Mouse (Mus musculus) heart, postnatal 0 days (tissue): Measurements from ENCODE around the gene Map2k1. TPM values are rescaled to one million over a fixed set of nuclear protein-coding genes. Genes with fewer than 3 reads are reported as not detected.
"Not testable (repeated sequence)": the region's sequence is repeated elsewhere in the genome, so short reads cannot be mapped to it uniquely, and the experiment has no call there.

Source experiments
- ATAC-seq: fragments of 200-750 bp; cut with Nextera tagmentation; 2 replicates; pipeline ENCODE4 v1.8.0; 2017; ENCODE audit warnings: low read depth, moderate number of reproducible peaks, moderate library complexity; ENCODE audit not compliant: insufficient read depth
- DNase-seq: peaks from one replicate; pipeline ENCODE4 v3.0.0-alpha.2; 2016; ENCODE audit warnings: low spot score
- H3K27ac ChIP-seq: fragments of 300-500 bp; sonication (generic); 2 replicates; pipeline ENCODE4 v1.5.1; 2014; ENCODE audit warnings: low read depth, mild to moderate bottlenecking
- H3K27me3 ChIP-seq: fragments of 300-500 bp; sonication (generic); 2 replicates; pipeline ENCODE4 v1.6.1; 2014; ENCODE audit warnings: low read length, mixed read lengths; ENCODE audit not compliant: control insufficient read depth, insufficient read depth
- H3K36me3 ChIP-seq: fragments of 300-500 bp; sonication (generic); replicated peaks from 2 replicates; pipeline ENCODE4 v1.6.1; 2014; ENCODE audit warnings: low read length, mixed read lengths; ENCODE audit not compliant: control insufficient read depth, insufficient read depth
- H3K4me1 ChIP-seq: fragments of 300-500 bp; sonication (generic); 2 replicates; pipeline ENCODE4 v1.6.1; 2014; ENCODE audit warnings: antibody characterized with exemption; ENCODE audit not compliant: control insufficient read depth, insufficient read depth
- H3K4me2 ChIP-seq: fragments of 300-500 bp; sonication (generic); 2 replicates; pipeline ENCODE4 v1.6.1; 2014; ENCODE audit warnings: low read depth, mild to moderate bottlenecking, low read length, moderate library complexity
- H3K4me3 ChIP-seq: fragments of 300-500 bp; sonication (generic); 2 replicates; pipeline ENCODE4 v1.5.1; 2014; ENCODE audit warnings: low read depth, low read length
- H3K9ac ChIP-seq: fragments of 300-500 bp; sonication (generic); replicated peaks from 2 replicates; pipeline ENCODE4 v1.6.1; 2014; ENCODE audit warnings: low read depth, low read length, mixed read lengths
- H3K9me3 ChIP-seq: fragments of 300-500 bp; sonication (generic); replicated peaks from 2 replicates; pipeline ENCODE4 v1.6.1; 2016; ENCODE audit warnings: low read length; ENCODE audit not compliant: control insufficient read depth
- CTCF ChIP-seq: IDR thresholded peaks from 2 replicates; pipeline ENCODE4 v1.5.1; 2016; ENCODE audit warnings: antibody characterized with exemption, control low read depth, low read depth
- EP300 ChIP-seq: IDR thresholded peaks from 2 replicates; pipeline ENCODE4 v1.6.1; 2016; ENCODE audit warnings: antibody characterized with exemption, low read depth
- WGBS: fragments of 180-500 bp; shearing (Covaris S2); extraction: QIAGEN DNeasy Blood & Tissue Kit; methylation state at CpG from one replicate; pipeline ENCODE4 v1.1.7; 2014; 5-methylcytosine and 5-hydroxymethylcytosine counted together
- polyA plus RNA-seq: library from polyadenylated mRNA; unstranded; fragments of >200 nt; fragmentation: Nextera tagmentation; extraction: Ambion mirVana; gene quantifications from 2 replicates; pipeline ENCODE4 v1.2.1, GENCODE M21; 2015
- total RNA-seq: library from RNA; depleted of rRNA; stranded (reverse); fragments of >200 nt; gene quantifications from 2 replicates; pipeline ENCODE4 v1.2.3, GENCODE M21; 2014; ENCODE audit warnings: low replicate concordance

Map2k1 gene
- total and polyA plus RNA-seq, 2 experiments from 2014 or later: 57.7 to 110 TPM

DNA sequence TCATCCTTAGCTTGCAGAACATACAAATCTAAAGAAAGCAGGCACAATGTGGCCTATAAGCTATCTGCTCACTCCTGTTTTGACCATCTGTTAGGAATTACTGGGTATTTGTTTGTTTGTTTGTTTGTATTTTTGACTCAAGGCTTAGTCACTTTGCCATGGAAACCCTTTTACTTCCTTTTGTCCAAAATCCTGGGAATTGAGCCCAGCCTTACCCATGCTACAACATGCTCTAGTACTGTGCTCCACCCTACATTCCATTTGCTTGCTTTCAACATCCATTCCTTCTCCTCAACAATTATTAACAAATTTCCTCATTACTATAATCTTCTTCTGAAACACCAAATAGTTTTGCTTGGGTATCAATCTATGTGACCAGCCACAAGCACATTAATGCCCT, 50.6 kb downstream of the Map2k1 start:
- TF ChIP-seq CTCF (no peak), EP300 (no peak)
- no peaks in the 10 kb centered on the region for H3K9me3 ChIP-seq
- DNase-seq (no peak), ATAC-seq (no peak)
- H3K27ac ChIP-seq: no peak overlapping the region
- no peak overlapping the region for H3K4me3 ChIP-seq
- H3K27me3 ChIP-seq: no peaks in the 10 kb centered on the region
- peaks cover 24% of the 10 kb centered on the region for H3K36me3 ChIP-seq
- no peaks in the 10 kb centered on the region; the same call in 1 of the 2 replicates for H3K4me1 ChIP-seq
- H3K9ac ChIP-seq: no peak overlapping the region
- no peak overlapping the region for H3K4me2 ChIP-seq

GRCm38 (mm10) chr9:64202331-64202730, 51.1 kb downstream of the Map2k1 start:
- TF ChIP-seq CTCF: no peak
- no peak for TF ChIP-seq EP300
- H3K9me3 ChIP-seq: no peaks in the 10 kb centered on the region
- no peak overlapping the region for H3K9ac ChIP-seq
- H3K27ac ChIP-seq: no peak overlapping the region
- H3K36me3 ChIP-seq: peaks cover 24% of the 10 kb centered on the region
- H3K4me2 ChIP-seq: no peak overlapping the region
- H3K4me3 ChIP-seq: no peak overlapping the region
- no peaks in the 10 kb centered on the region for H3K27me3 ChIP-seq
- DNase-seq (no peak), ATAC-seq (no peak)
- no peaks in the 10 kb centered on the region; the same call in 1 of the 2 replicates for H3K4me1 ChIP-seq

- Histone ChIP-seq H3K4me3 (no peak overlapping the region), H3K4me1 (0 out of 2 replicates have a peak, but pooled peaks cover 3% of the 10 kb centered on the region), H3K9ac (no peak overlapping the region), H3K36me3 (peaks cover 28% of the 10 kb centered on the region), H3K27me3 (no peaks in the 10 kb centered on the region), H3K4me2 (no peak overlapping the region), H3K27ac (no peak overlapping the region), H3K9me3 (no peaks in the 10 kb centered on the region)
- ATAC-seq: no peak
- WGBS: 77% methylated on average over 2 of the region's 2 CpGs
- no peak for DNase-seq
- TF ChIP-seq CTCF (no peak), EP300 (no peak)
Measured at GRCm38 (mm10) chr9:64199897-64200296, 53.5 kb downstream of the Map2k1 start.

GRCm38 (mm10) chr9:64198763-64199418, 54.5 kb downstream of the Map2k1 start:
- H3K27ac ChIP-seq, H3K9me3 ChIP-seq, ATAC-seq, H3K4me3 ChIP-seq, H3K27me3 ChIP-seq, DNase-seq, H3K9ac ChIP-seq, H3K4me1 ChIP-seq, H3K4me2 ChIP-seq: not testable (repeated sequence)
- peaks cover 23% of the 10 kb centered on the region for H3K36me3 ChIP-seq
- 70% methylated on average over 7 of the region's 7 CpGs for WGBS

DNA sequence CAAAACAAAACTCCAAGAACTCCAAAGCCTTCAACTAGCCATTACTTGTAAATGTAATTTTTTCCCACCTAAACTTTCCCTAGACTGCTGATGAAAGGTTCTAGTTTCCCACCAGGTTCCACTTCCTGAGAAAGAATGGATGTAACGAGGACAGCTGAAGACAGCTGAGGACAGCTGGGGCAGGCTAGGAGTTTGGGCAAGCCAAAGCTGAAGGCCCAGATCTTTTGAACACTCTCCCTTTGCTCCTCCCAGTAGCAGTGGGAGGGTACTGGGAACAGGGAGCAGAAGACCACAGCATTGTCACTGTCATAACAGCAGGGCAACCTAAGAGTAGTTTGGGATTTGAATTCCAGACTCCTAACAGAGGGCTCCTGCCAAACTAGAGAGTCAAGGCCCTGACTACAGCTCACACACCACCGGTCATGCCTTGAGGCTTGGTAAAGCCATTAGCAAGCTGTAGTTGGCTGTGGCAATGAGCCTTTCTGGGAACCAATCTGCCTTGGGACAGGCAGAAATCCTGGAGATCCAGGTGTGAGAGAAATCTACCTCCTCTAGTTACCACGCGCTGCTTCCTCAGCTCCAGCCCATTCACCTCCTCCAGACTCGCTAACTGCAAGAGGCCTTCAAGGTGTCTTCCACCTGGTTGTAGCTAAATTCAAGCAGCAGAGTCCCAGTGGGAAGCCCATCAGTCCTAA, 55.2 kb downstream of the Map2k1 start:
- no peak overlapping the region for H3K9ac ChIP-seq
- TF ChIP-seq CTCF (no peak), EP300 (no peak)
- H3K27me3 ChIP-seq: no peaks in the 10 kb centered on the region
- DNase-seq (no peak), ATAC-seq (no peak)
- no peak overlapping the region for H3K4me3 ChIP-seq
- no peaks in the 10 kb centered on the region for H3K9me3 ChIP-seq
- H3K27ac ChIP-seq: no peak overlapping the region
- H3K4me2 ChIP-seq: no peak overlapping the region
- H3K4me1 ChIP-seq: 0 out of 2 replicates have a peak, but pooled peaks cover 3% of the 10 kb centered on the region
- WGBS: 97% methylated on average over 5 of the region's 5 CpGs
- H3K36me3 ChIP-seq: peaks cover 23% of the 10 kb centered on the region

GRCm38 (mm10) chr9:64197524-64197923, 55.9 kb downstream of the Map2k1 start:
- H3K27ac ChIP-seq: no peak overlapping the region
- no peak for TF ChIP-seq EP300
- no peak for TF ChIP-seq CTCF
- no peak for ATAC-seq
- H3K4me1 ChIP-seq: 0 out of 2 replicates have a peak, but pooled peaks cover 3% of the 10 kb centered on the region
- H3K9ac ChIP-seq: no peak overlapping the region
- DNase-seq: no peak
- H3K4me2 ChIP-seq: no peak overlapping the region
- no peak overlapping the region for H3K4me3 ChIP-seq
- peaks cover 24% of the 10 kb centered on the region for H3K36me3 ChIP-seq
- no peaks in the 10 kb centered on the region for H3K9me3 ChIP-seq
- 88% methylated on average over 8 of the region's 8 CpGs for WGBS
- H3K27me3 ChIP-seq: no peaks in the 10 kb centered on the region
